Mouse (Mus musculus): ENCODE measurements around the gene Ston1.

GRCm38 (mm10) chr17:88556688-88557087 lies 40.8 kb upstream of the Ston1 start:
- no peak for TF ChIP-seq CTCF (IDR thresholded peaks at IDR 0.05; ENCODE audit: insufficient read depth, low read length)
- no peak for TF ChIP-seq POLR2A (IDR thresholded peaks at IDR 0.05; ENCODE audit: borderline replicate concordance, extremely low read depth, low read depth, low read length)

Data from lung, adult 2 months (tissue).